8 mouse cellular contexts compared by ENCODE assay signal in genomic region chr9:64340351-64341253, GRCm38 (mm10). TPM values are rescaled to one million over a fixed set of nuclear protein-coding genes. Genes with fewer than 3 reads are reported as not detected.
DNase-seq lines count a peak whose midpoint lies in the region; ATAC-seq lines count a peak whose summit lies in the region.

No protein-coding gene starts in this region.

- no peaks in the 10 kb centered on the region for H3K9me3 ChIP-seq in intestine, embryonic 14.5 days (ENCODE audit: control insufficient read depth, low read length)

- H3K27me3 ChIP-seq in intestine, embryonic 14.5 days (replicated peaks; ENCODE audit: control insufficient read depth, insufficient read depth, low read length), result no peaks in the 10 kb centered on the region

- peak overlapping the region; percentile 99 for H3K9ac ChIP-seq in intestine, embryonic 14.5 days (ENCODE audit: low read length)

- H3K4me3 ChIP-seq in intestine, embryonic 14.5 days (ENCODE audit: low read depth, low read length), result peak overlapping the region; percentile 65

- H3K4me2 ChIP-seq in intestine, embryonic 14.5 days (ENCODE audit: low read length), result peak overlapping the region; percentile 76

- under 1% methylated on average over 85 of the region's 85 CpGs for WGBS in intestine, embryonic 14.5 days

- H3K36me3 ChIP-seq in intestine, embryonic 14.5 days (ENCODE audit: control insufficient read depth, insufficient read depth, low read length), result peaks cover 20% of the 10 kb centered on the region

- ATAC-seq in intestine, embryonic 14.5 days (replicated peaks; ENCODE audit: low FRiP score, low TSS enrichment, low read depth), result peak; percentile 80
- peak; percentile 78 for ATAC-seq in megakaryocyte progenitor cell, adult 5-6 weeks (replicated peaks; ENCODE audit: poor library complexity)

- H3K4me1 ChIP-seq in intestine, embryonic 14.5 days (replicated peaks; ENCODE audit: control insufficient read depth, insufficient read depth, low read length), result peaks cover 4% of the 10 kb centered on the region; the same call in 1 of the 2 replicates

- DNase-seq in adrenal gland, adult 18-20 months (ENCODE audit: low spot score in 2 of 2), result peak; percentile 73 to 76
- DNase-seq in embryo, embryonic 10.5 days (ENCODE audit: low spot score), result peak; percentile 86
- peak; percentile 72 for DNase-seq in gastrocnemius, postnatal 25 days
- DNase-seq in intestine, embryonic 14.5 days (ENCODE audit: low spot score), result peak; percentile 96
- DNase-seq in left cerebral cortex, postnatal 10 days (ENCODE audit: extremely low spot score in 1 of 2, low spot score in 2 of 2), result peak; percentile 53 to 85
- DNase-seq in right cerebral cortex, postnatal 10 days (ENCODE audit: low spot score in 2 of 2), result peak; percentile 75 to 77
- peak; percentile 73 for DNase-seq in urinary bladder, postnatal 14 days (ENCODE audit: low spot score)

- intact Hi-C loops in left cerebral cortex, postnatal 10 days (cut with DNase I), result loop anchor here (5.0 kb wide), 2 partner anchors 397 to 622 kb away; partner anchors contain the start of genes Ints14 and Rab11a

- H3K27ac ChIP-seq in intestine, embryonic 14.5 days (ENCODE audit: low read depth), result peak overlapping the region; percentile 100

RNA-seq across cellular contexts. Expression of gene Dis3l, which starts 0.5 kb away (rescaled TPM):
- total RNA-seq in adrenal gland, adult 18-20 months (2021), result 10 to 100 TPM; 20.7 to 20.8 TPM
- 10 to 100 TPM; 18.4 to 19.4 TPM for total RNA-seq in gastrocnemius, postnatal 25 days (2021)
- polyA plus RNA-seq in intestine, embryonic 14.5 days (2014; fragmentation: Nextera tagmentation; extraction: Ambion mirVana), result 21.8 and 24.3 TPM in 2 replicates
- 10 to 100 TPM; 28.5 to 30.2 TPM for total RNA-seq in left cerebral cortex, postnatal 10 days (2021)
- 14.2 and 14.9 TPM in 2 replicates for total RNA-seq in megakaryocyte progenitor cell, adult 5-6 weeks (2015)
- 17.8 and 20.7 TPM in 2 replicates for total RNA-seq in megakaryocyte progenitor cell, adult 5-6 weeks (2017)

RNA-seq across cellular contexts. Expression of gene Megf11, which starts 44.8 kb away (rescaled TPM):
- total RNA-seq in adrenal gland, adult 18-20 months (2021), result 1 to 10 TPM in 1 of 2 experiments, under 1 TPM in 1; 0.74 to 1.3 TPM
- total RNA-seq in gastrocnemius, postnatal 25 days (2021), result under 1 TPM; 0.54 to 0.67 TPM
- 1.1 and 1.4 TPM in 2 replicates for polyA plus RNA-seq in intestine, embryonic 14.5 days (2014; fragmentation: Nextera tagmentation; extraction: Ambion mirVana)
- total RNA-seq in left cerebral cortex, postnatal 10 days (2021), result 1 to 10 TPM; 7.3 to 9.1 TPM
- total RNA-seq in megakaryocyte progenitor cell, adult 5-6 weeks (2015), result not detected in 2 replicates
- total RNA-seq in megakaryocyte progenitor cell, adult 5-6 weeks (2017), result 0.03 TPM in 1 of 2 replicates, not detected in the other

RNA-seq across cellular contexts. Expression of gene Tipin, which starts 59.2 kb away (rescaled TPM):
- 10 to 100 TPM in 1 of 2 experiments, 1 to 10 TPM in 1; 7.7 to 11.9 TPM for total RNA-seq in adrenal gland, adult 18-20 months (2021)
- 1 to 10 TPM; 8.0 to 8.7 TPM for total RNA-seq in gastrocnemius, postnatal 25 days (2021)
- 238 and 241 TPM in 2 replicates for polyA plus RNA-seq in intestine, embryonic 14.5 days (2014; fragmentation: Nextera tagmentation; extraction: Ambion mirVana)
- total RNA-seq in left cerebral cortex, postnatal 10 days (2021), result 10 to 100 TPM; 18.0 to 19.4 TPM
- 280 and 286 TPM in 2 replicates for total RNA-seq in megakaryocyte progenitor cell, adult 5-6 weeks (2015)
- 316 and 335 TPM in 2 replicates for total RNA-seq in megakaryocyte progenitor cell, adult 5-6 weeks (2017)

Comparison
In these comparisons a context has a peak if more than half of its experiments do, and no peak if none do; other contexts are left out.
1. Peak in every context shown above with its lines: DNase-seq, ATAC-seq, H3K4me3 ChIP-seq and H3K27ac ChIP-seq.
2. RNA of gene Tipin, which starts 59.2 kb away (total RNA-seq): 280 to 335 TPM in megakaryocyte progenitor cell, adult 5-6 weeks; 18.0 to 19.4 TPM in left cerebral cortex, postnatal 10 days, 7.7 to 11.9 TPM in adrenal gland, adult 18-20 months and 8.0 to 8.7 TPM in gastrocnemius, postnatal 25 days; every median in the first group is over 10 times any median in the second.